Mouse (Mus musculus): ENCODE data around the gene Skint5.

DNA sequence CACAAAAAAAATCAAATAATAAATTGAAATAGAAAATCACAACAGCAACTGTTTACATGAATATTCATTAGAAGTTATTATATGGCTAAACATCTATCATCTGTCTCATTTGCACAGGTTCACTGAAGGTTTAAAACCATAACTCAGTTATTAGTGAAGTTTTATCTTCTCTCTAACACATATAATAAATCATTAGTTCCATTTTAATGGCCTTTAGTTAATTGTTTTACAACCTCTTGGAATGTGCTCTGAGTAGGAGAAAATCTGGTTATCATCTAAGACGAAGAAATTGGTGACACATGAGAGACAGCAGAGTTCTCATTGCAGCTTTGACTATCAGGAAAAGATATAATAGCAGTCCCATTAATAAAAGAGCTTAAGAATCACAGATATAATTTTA, 235.1 kb downstream of the Skint5 start:
- TF ChIP-seq CTCF (IDR thresholded peaks at IDR 0.05; ENCODE audit: low read depth, low read length) (no peak), POLR2A (IDR thresholded peaks at IDR 0.05; ENCODE audit: insufficient read depth, low read length) (no peak), EP300 (IDR thresholded peaks at IDR 0.05; ENCODE audit: insufficient read depth, low read depth, low read length) (no peak)
